ENCODE assay signal across 8 mouse cellular contexts in genomic region chr2:35461971-35462787, GRCm38 (mm10). TPM values are rescaled to one million over a fixed set of nuclear protein-coding genes. Genes with fewer than 3 reads are reported as not detected.
DNase-seq lines count a peak whose midpoint lies in the region; ATAC-seq lines count a peak whose summit lies in the region.

No protein-coding gene starts in this region.

- H3K36me3 ChIP-seq in lung, embryonic 16.5 days (ENCODE audit: control insufficient read depth, insufficient read depth, low read length), result no peaks in the 10 kb centered on the region
- no peaks in the 10 kb centered on the region for H3K36me3 ChIP-seq in heart, embryonic 15.5 days
- H3K36me3 ChIP-seq in limb, embryonic 15.5 days, result no peaks in the 10 kb centered on the region
- no peaks in the 10 kb centered on the region for H3K36me3 ChIP-seq in neural tube, embryonic 12.5 days

- peaks cover 17% of the 10 kb centered on the region for H3K4me1 ChIP-seq in lung, embryonic 16.5 days (replicated peaks; ENCODE audit: control insufficient read depth, insufficient read depth, low read length)
- peaks cover 36% of the 10 kb centered on the region for H3K4me1 ChIP-seq in heart, embryonic 15.5 days (replicated peaks)
- peaks cover 40% of the 10 kb centered on the region for H3K4me1 ChIP-seq in limb, embryonic 15.5 days
- peaks cover 18% of the 10 kb centered on the region for H3K4me1 ChIP-seq in neural tube, embryonic 12.5 days

- ATAC-seq in lung, embryonic 16.5 days (ENCODE audit: low read depth), result peak; percentile 61
- ATAC-seq in heart, embryonic 15.5 days (replicated peaks; ENCODE audit: insufficient number of reproducible peaks, insufficient read depth, low FRiP score, low read depth), result peak; percentile 36
- 0 out of 2 replicates have a peak, but pooled peaks have one; percentile 23 for ATAC-seq in limb, embryonic 15.5 days (ENCODE audit: insufficient number of reproducible peaks, low FRiP score, low TSS enrichment, low read depth)
- peak; percentile 64 for ATAC-seq in neural tube, embryonic 12.5 days (ENCODE audit: low FRiP score, low read depth)
- no peak for ATAC-seq in monocyte, adult 5-6 weeks (replicated peaks; ENCODE audit: insufficient number of reproducible peaks, low FRiP score, low TSS enrichment, poor library complexity, severe bottlenecking)

- H3K4me2 ChIP-seq in lung, embryonic 16.5 days (ENCODE audit: low read depth, low read length), result peak overlapping the region; percentile 91
- H3K4me2 ChIP-seq in heart, embryonic 15.5 days, result peak overlapping the region; percentile 94
- H3K4me2 ChIP-seq in limb, embryonic 15.5 days, result peak overlapping the region; percentile 87
- peak overlapping the region; percentile 99 for H3K4me2 ChIP-seq in neural tube, embryonic 12.5 days (replicated peaks)

- 2% methylated on average over 37 of the region's 52 CpGs for WGBS in lung, embryonic 16.5 days
- under 1% methylated on average over 43 of the region's 52 CpGs for WGBS in heart, embryonic 15.5 days
- WGBS in limb, embryonic 15.5 days, result 1% methylated on average over 51 of the region's 52 CpGs
- WGBS in neural tube, embryonic 12.5 days, result 1% methylated on average over 52 of the region's 52 CpGs

- no peaks in the 10 kb centered on the region for H3K27me3 ChIP-seq in lung, embryonic 16.5 days (ENCODE audit: control insufficient read depth, insufficient read depth, low read depth, low read length)
- no peaks in the 10 kb centered on the region for H3K27me3 ChIP-seq in heart, embryonic 15.5 days
- no peaks in the 10 kb centered on the region for H3K27me3 ChIP-seq in limb, embryonic 15.5 days
- H3K27me3 ChIP-seq in neural tube, embryonic 12.5 days (replicated peaks), result peaks cover 16% of the 10 kb centered on the region

- DNase-seq in lung, adult 18-20 months, result no peak
- DNase-seq in c-Kit-positive CD71-positive TER-119-positive erythroid progenitor cells, embryonic 14.5 days (ENCODE audit: low spot score), result peak; percentile 48
- no peak for DNase-seq in right cerebral cortex, adult 18-20 months

- H3K9ac ChIP-seq in lung, embryonic 16.5 days (ENCODE audit: low read length), result peak overlapping the region; percentile 76
- peak overlapping the region; percentile 79 for H3K9ac ChIP-seq in heart, embryonic 15.5 days
- H3K9ac ChIP-seq in limb, embryonic 15.5 days, result peak overlapping the region; percentile 68
- peak overlapping the region; percentile 74 for H3K9ac ChIP-seq in neural tube, embryonic 12.5 days

- H3K9me3 ChIP-seq in lung, embryonic 16.5 days (ENCODE audit: control insufficient read depth, low read length), result 0 out of 2 replicates have a peak, but pooled peaks cover 2% of the 10 kb centered on the region
- H3K9me3 ChIP-seq in heart, embryonic 15.5 days (replicated peaks), result no peaks in the 10 kb centered on the region
- no peaks in the 10 kb centered on the region for H3K9me3 ChIP-seq in limb, embryonic 15.5 days
- no peaks in the 10 kb centered on the region for H3K9me3 ChIP-seq in neural tube, embryonic 12.5 days

- H3K27ac ChIP-seq in lung, embryonic 16.5 days (ENCODE audit: low read length), result peak overlapping the region; percentile 73
- H3K27ac ChIP-seq in heart, embryonic 15.5 days, result peak overlapping the region; percentile 86
- H3K27ac ChIP-seq in limb, embryonic 15.5 days, result peak overlapping the region; percentile 76
- H3K27ac ChIP-seq in neural tube, embryonic 12.5 days, result no peak overlapping the region

- peak overlapping the region; percentile 55 for H3K4me3 ChIP-seq in lung, embryonic 16.5 days (ENCODE audit: low read length)
- peak overlapping the region; percentile 67 for H3K4me3 ChIP-seq in heart, embryonic 15.5 days
- H3K4me3 ChIP-seq in limb, embryonic 15.5 days, result peak overlapping the region; percentile 53
- peak overlapping the region; percentile 56 for H3K4me3 ChIP-seq in neural tube, embryonic 12.5 days

RNA-seq across cellular contexts. Expression of gene Ggta1, which starts 0.9 kb away (rescaled TPM):
- polyA plus RNA-seq in lung, embryonic 16.5 days (2015; fragmentation: Nextera tagmentation; extraction: Ambion mirVana), result 21.6 and 21.9 TPM in 2 replicates
- 27.4 and 31.6 TPM in 2 replicates for polyA plus RNA-seq in heart, embryonic 15.5 days (2015; fragmentation: Nextera tagmentation; extraction: Ambion mirVana)
- polyA plus RNA-seq in limb, embryonic 15.5 days (2015; fragmentation: Nextera tagmentation; extraction: Ambion mirVana), result 34.2 and 37.5 TPM in 2 replicates
- 9.0 and 9.5 TPM in 2 replicates for polyA plus RNA-seq in neural tube, embryonic 12.5 days (2016; fragmentation: Nextera tagmentation; extraction: Ambion mirVana)
- 133 to 163 TPM (median 146 TPM) in 3 replicates for total RNA-seq in monocyte, adult 5-6 weeks (2017)
